Mouse (Mus musculus): ENCODE data around the gene Timp2.

GRCm38 (mm10) chr11:118371876-118372275 lies 16.3 kb upstream of the Timp2 start:
- TF ChIP-seq POLR2A (IDR thresholded peaks at IDR 0.05; ENCODE audit: control insufficient read depth, extremely low read depth, insufficient read depth, low read length, poor library complexity), result no peak
- no peak for TF ChIP-seq CTCF (IDR thresholded peaks at IDR 0.05; ENCODE audit: borderline replicate concordance, control insufficient read depth, extremely low read depth, insufficient read depth, low read length, poor library complexity)
